Mouse (Mus musculus) adrenal gland, postnatal 4 days (tissue): Measurements from ENCODE around the gene Sox14. TPM values are rescaled to one million over a fixed set of nuclear protein-coding genes. Genes with fewer than 3 reads are reported as not detected.

Experiments used
- DNase-seq, 2 experiments: peaks; one replicate each; pipeline ENCODE4 v3.0.0; 2021 to 2022; ENCODE audit warnings: low spot score in 2 of 2, mixed read lengths in 2 of 2
- long read RNA-seq, 2 experiments: library from polyadenylated mRNA; stranded (forward); transcript quantifications; one replicate each; pipeline ENCODE4 v2.0.0; 2021
- total RNA-seq, 2 experiments: library from RNA; stranded (reverse); gene quantifications; 2 replicates each; pipeline ENCODE4 v1.2.3; 2021

The Sox14 gene
- total RNA-seq: not detected
- long read RNA-seq, experiment 1: 0 reads
- long read RNA-seq, experiment 2: 0 reads

DNA sequence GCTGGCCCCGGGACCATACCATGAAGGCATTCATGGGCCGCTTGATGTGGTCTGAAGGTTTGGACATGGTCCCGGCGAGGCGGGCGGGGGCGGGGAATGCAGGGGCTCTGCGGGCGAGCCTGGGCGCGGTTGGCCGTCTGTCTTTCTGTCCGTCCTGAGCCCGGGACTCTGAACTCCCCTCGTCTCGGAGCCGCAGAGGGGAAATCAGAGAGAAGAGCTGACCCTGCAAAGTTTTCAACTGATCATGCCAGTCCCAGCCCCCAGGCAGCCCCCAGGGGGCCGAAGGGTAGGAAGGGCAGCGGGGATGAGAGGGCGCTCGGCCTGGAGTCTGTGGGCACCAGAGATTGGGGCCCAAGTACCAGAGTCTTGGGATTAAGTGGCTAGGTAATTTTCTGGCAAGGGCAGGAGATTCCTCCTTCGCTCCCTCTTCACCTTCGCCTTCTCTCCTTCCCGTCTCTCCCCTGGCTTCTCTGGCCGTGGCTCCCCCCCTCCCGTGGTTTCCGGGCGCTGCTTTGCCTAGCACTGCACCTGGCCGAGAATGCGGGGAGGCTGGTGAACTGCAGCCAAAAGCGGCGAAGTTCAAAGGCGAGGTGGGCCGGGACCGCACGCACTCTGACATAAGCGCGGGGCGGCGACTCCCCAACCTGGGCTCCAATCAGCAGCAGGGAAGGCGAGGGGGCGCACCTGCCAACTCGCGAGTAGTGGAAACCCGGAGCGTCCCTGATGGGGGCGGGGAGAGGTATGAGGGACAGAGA lies at the start of gene Sox14:
Gene Sox14 (minus strand): TSS at position 553 of the 755 bp plus-strand sequence.
- DNase-seq: no peak

DNA sequence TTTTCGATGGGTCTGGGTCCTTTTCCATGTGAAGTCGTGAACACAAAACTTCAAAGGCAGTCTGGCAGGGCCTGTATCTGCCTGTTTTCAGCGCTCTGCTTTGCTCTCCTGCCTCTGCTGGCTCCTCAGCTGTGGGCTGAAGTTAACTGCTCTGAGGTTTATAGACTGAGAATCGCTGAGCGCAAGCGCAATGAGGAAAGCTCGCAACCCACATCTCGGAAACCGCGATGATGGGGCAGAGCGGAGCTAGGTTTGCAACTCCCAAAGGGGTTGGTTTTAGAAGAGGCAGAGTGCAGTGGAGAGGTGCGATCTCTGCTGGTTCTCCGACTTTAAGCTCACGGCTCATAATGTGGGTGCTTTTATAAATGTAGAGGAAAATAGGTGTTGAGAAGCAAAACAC lies 3.3 kb upstream of the Sox14 start:
- DNase-seq: no peak

GRCm38 (mm10) chr9:99878588-99878987 lies 2.6 kb upstream of the Sox14 start:
- DNase-seq: no peak

DNA sequence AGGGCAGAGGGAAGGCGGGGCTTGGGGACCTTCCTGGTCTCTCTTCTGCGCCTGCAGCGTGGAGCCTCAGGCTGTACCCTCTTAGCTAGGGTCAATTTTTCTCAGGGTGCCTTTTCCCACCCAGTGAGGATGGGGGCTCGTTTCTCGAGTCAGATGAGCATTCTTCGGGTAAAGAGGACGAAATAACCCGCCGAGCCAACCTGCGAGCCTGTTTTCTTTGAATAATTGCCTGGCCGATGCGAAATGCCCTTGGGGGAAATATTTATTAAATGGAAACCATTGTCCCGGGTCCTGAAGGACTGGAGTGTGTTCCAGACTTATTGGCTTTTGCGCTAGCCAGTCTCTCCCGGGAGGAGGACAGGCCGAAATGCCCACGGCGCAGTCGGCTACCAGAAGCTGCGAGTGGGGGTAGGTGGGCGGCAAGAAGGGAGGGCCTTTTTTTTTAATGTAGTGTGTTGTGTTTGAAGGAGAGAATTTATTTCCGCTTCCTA lies 1.1 kb upstream of the Sox14 start:
- DNase-seq: no peak

DNA sequence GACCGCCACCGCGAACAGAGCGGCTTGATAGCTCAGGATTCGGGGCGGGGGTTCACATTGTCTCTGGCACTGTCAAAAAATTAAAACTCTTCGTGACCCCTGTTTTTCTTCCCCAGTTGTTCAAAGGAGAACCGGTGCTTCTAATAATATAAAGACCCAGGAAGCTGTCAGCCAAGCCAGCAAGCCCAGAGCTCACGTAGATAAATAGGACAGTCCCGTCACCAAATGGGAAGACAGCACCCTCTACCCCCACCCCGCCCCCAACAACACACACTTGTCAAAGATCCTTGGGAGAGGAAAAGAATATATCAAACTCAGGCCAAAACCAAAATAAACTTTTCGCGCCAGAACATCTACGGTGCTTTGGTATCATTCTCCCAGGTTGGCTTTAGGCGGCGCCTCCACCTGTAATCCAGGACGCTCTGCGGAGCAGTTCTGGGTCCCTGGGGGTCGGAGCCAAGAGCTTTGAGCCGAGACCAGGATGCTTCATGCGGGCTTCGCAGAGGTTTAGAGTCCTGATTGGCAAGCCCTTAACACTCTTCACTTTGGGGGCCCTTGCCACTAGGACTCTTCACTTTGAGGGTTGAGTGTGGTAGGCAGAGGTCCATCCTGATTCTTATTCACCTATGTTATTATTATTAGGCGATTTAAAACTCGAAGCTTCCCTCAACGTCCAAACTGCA lies 544 bp upstream of the Sox14 start:
- no peak for DNase-seq

DNA sequence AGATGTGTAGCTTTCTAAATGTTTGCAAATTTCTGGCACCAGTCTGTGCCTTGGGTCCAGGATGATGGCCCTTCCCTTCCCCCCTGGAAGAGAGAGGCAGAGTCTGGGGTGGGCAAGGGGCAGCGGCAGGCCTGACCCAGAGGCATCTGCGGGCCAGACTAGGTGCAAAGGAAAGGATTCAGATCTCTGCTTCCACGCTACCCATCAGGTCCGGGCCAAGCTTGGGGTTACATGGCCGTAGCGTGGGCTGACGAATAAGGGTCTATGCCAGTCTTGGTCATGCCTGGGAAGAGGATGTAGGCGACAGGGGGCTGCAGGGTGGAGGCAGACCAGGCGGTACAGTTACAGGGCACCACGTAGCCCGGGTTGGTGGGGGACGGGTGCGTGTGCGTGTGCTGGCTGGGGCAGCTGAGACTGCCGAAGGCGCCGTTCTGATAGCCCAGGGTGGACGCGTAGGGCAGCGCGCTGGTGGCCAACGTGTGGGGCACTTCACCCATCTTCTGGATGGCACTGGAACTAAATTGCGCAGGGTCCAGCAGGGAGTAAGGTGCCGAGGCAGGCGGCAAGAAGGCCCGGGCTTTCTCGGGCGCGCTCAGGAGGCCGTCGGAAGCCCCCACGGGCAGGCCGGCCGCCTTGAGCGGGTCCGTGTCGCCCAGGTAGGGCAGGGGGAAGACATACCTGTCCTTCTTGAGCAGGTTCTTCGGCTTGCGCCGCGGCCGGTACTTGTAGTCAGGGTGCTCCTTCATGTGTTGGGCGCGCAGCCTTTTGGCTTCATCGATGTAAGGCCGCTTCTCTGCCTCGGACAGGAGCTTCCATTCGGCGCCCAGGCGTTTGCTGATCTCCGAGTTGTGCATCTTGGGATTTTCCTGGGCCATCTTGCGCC lies 994 bp downstream of the Sox14 start:
- no peak for DNase-seq

GRCm38 (mm10) chr9:99873721-99874120 lies 2.2 kb downstream of the Sox14 start:
- DNase-seq: no peak

- DNase-seq: no peak
Measured at GRCm38 (mm10) chr9:99873116-99873620, 2.8 kb downstream of the Sox14 start.

- DNase-seq: no peak
Measured at GRCm38 (mm10) chr9:99872204-99873115, 3.5 kb downstream of the Sox14 start.

DNA sequence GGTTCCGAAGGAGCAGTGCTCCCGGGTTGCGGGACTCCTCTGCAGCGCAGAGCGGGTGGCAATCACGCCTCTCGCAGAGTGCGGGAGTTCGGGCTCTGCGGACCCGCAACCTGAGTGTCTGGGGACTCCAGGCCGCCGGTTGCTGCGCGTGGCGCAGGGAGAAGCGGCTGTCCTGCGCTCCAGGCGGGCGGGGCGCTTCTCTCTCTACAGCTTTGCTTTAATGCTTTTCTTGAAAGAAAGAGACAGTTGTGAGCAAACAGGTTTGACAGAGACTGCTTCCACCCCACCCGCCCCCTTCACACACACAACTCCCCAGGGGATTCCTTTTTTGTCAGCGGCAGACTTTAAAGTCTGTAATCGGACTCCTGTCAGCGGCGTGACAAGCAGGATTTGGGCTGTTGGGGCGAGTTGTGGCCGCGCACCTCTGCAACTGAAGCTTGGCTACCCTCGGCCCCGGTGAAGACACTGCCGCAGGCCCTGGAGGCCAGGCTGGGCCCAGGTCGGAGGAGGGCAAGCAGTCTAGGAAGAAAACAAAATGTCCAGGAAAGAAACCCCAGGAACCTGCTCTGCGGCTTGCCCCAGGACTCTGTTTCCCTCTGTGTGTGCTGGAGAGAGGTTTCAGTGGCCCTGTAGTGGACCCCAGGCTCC lies 4.3 kb downstream of the Sox14 start:
- DNase-seq: no peak

DNA sequence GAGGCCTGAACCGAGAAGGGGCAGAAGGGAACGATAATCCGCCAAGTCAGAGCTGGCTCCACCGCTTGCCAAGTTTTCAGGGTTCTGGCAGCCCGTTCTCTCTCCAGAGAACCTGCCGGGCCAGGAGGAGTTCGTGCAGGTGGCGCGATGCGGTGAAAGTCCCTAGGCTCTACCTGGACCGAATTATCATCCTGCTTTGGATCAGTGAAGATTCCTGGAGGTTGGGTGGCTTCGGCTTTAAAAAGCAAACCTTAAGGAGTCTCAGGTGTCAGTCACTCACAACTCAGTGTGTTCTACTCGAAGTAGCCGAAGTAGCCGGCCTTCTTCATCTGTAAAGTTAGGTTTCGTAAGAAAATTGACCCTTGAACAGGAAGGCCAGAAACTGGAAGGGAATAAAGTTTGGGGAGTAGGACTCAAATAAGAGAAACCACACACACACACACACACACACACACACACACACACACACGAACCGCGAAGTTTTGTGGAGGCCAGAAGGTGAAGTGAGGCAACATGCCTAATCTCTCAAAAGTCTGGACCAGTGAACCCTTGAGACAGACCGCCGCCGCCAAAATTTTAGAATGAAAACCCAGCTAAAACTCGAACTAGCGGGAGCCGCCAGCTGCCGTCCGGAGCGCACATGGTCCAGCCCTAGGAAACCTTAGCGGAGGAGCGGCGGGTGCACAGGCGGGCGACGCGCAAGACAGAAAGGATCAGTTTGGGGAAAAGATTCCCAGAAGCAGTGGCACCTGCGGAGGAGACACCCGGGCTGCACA lies 5.0 kb downstream of the Sox14 start:
- no peak for DNase-seq

- DNase-seq: no peak
Measured at GRCm38 (mm10) chr9:99869936-99870779, 5.8 kb downstream of the Sox14 start.

GRCm38 (mm10) chr9:99869275-99869674 lies 6.7 kb downstream of the Sox14 start:
- DNase-seq: no peak

GRCm38 (mm10) chr9:99868606-99869005 lies 7.4 kb downstream of the Sox14 start:
- no peak for DNase-seq

GRCm38 (mm10) chr9:99868054-99868453 lies 7.9 kb downstream of the Sox14 start:
- no peak for DNase-seq

GRCm38 (mm10) chr9:99862936-99863335 lies 13.0 kb downstream of the Sox14 start:
- DNase-seq: no peak

DNA sequence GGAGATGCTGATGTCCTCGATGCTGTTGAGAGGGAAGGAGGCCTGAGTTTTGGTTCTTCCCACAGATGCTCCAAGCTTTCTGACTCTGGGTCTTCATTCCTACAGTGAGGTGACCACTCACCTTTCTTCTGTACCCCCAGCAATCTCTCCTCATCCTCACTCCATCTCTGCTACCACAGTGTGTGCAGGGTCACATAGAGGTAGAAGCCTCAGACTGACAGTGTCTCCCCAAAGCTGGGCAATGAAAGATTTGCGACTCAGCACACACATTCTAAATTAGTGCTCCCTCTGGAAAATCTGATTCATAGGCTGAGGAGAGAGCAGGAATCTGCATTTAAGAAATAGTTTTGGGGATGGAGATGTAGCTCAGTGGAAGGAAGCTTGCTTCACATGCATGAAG lies 21.5 kb downstream of the Sox14 start:
- no peak for DNase-seq

- no peak for DNase-seq
Measured at GRCm38 (mm10) chr9:99853356-99853755, 22.6 kb downstream of the Sox14 start.
